Mouse (Mus musculus): Measurements from ENCODE around the gene Naa80. TPM values are rescaled to one million over a fixed set of nuclear protein-coding genes. Genes with fewer than 3 reads are reported as not detected.

Naa80 gene
- polyA plus RNA-seq, 1 experiment from 2014 or later: 16.2 TPM

GRCm38 (mm10) chr9:107607036-107607435, 28.3 kb downstream of the Naa80 start:
- Histone ChIP-seq H3K36me3 (ENCODE audit: control insufficient read depth, insufficient read depth) (no peaks in the 10 kb centered on the region), H3K9me3 (ENCODE audit: control insufficient read depth, low read length) (no peaks in the 10 kb centered on the region), H3K4me1 (replicated peaks; ENCODE audit: control insufficient read depth, insufficient read depth, low read length) (peaks cover 15% of the 10 kb centered on the region), H3K27ac (ENCODE audit: low read length) (no peak overlapping the region), H3K27me3 (replicated peaks; ENCODE audit: control insufficient read depth, insufficient read depth, low read length) (no peaks in the 10 kb centered on the region), H3K4me2 (ENCODE audit: low read length) (no peak overlapping the region), H3K9ac (replicated peaks; ENCODE audit: low read depth, low read length) (no peak overlapping the region; the same call in 1 of the 2 replicates), H3K4me3 (replicated peaks; ENCODE audit: low read length) (no peak overlapping the region)
- no peak for ATAC-seq
- 75% methylated on average over 2 of the region's 2 CpGs for WGBS

- ATAC-seq: no peak
- no peak overlapping the region for H3K4me3 ChIP-seq (replicated peaks; ENCODE audit: low read length)
- H3K4me1 ChIP-seq (replicated peaks; ENCODE audit: control insufficient read depth, insufficient read depth, low read length): peaks cover 15% of the 10 kb centered on the region
- H3K9me3 ChIP-seq (ENCODE audit: control insufficient read depth, low read length): no peaks in the 10 kb centered on the region
- WGBS: 64% methylated on average over 9 of the region's 9 CpGs
- H3K9ac ChIP-seq (replicated peaks; ENCODE audit: low read depth, low read length): no peak overlapping the region
- no peak overlapping the region for H3K4me2 ChIP-seq (ENCODE audit: low read length)
- H3K36me3 ChIP-seq (ENCODE audit: control insufficient read depth, insufficient read depth): no peaks in the 10 kb centered on the region
- no peaks in the 10 kb centered on the region for H3K27me3 ChIP-seq (replicated peaks; ENCODE audit: control insufficient read depth, insufficient read depth, low read length)
- H3K27ac ChIP-seq (ENCODE audit: low read length): no peak overlapping the region
These were observed 29.1 kb downstream of the Naa80 start for GRCm38 (mm10) chr9:107607653-107608245.

- H3K4me2 ChIP-seq (ENCODE audit: low read length): no peak within 1 kb of the TSS
- no peak within 1 kb of the TSS for H3K4me3 ChIP-seq (replicated peaks; ENCODE audit: low read length)
- H3K27me3 ChIP-seq (replicated peaks; ENCODE audit: control insufficient read depth, insufficient read depth, low read length): no peaks in the 10 kb centered on the region
- H3K9me3 ChIP-seq (ENCODE audit: control insufficient read depth, low read length): no peaks in the 10 kb centered on the region
- no peak for ATAC-seq
- no peak within 1 kb of the TSS for H3K9ac ChIP-seq (replicated peaks; ENCODE audit: low read depth, low read length)
- peaks cover 19% of the 10 kb centered on the region for H3K4me1 ChIP-seq (replicated peaks; ENCODE audit: control insufficient read depth, insufficient read depth, low read length)
- H3K27ac ChIP-seq (ENCODE audit: low read length): no peak within 1 kb of the TSS
- no peaks in the 10 kb centered on the region for H3K36me3 ChIP-seq (ENCODE audit: control insufficient read depth, insufficient read depth)
- 47% methylated on average over 11 of the region's 12 CpGs for WGBS
These were observed 30.2 kb downstream of the Naa80 start, which contains the start of gene Sema3b for GRCm38 (mm10) chr9:107608741-107609432. Sema3b (minus strand) TSS chr9:107609229.

- Histone ChIP-seq H3K9me3 (ENCODE audit: control insufficient read depth, low read length) (no peaks in the 10 kb centered on the region), H3K36me3 (ENCODE audit: control insufficient read depth, insufficient read depth) (no peaks in the 10 kb centered on the region), H3K27ac (ENCODE audit: low read length) (no peak overlapping the region), H3K4me3 (replicated peaks; ENCODE audit: low read length) (no peak overlapping the region), H3K9ac (replicated peaks; ENCODE audit: low read depth, low read length) (no peak overlapping the region), H3K4me1 (replicated peaks; ENCODE audit: control insufficient read depth, insufficient read depth, low read length) (peaks cover 18% of the 10 kb centered on the region), H3K27me3 (replicated peaks; ENCODE audit: control insufficient read depth, insufficient read depth, low read length) (no peaks in the 10 kb centered on the region), H3K4me2 (ENCODE audit: low read length) (no peak overlapping the region)
- WGBS: 63% methylated on average over 4 of the region's 4 CpGs
- no peak for ATAC-seq
These were observed 30.7 kb downstream of the Naa80 start for GRCm38 (mm10) chr9:107609433-107609830.

- H3K27ac ChIP-seq (ENCODE audit: low read length): peak overlapping the region; percentile 98
- no peaks in the 10 kb centered on the region for H3K9me3 ChIP-seq (ENCODE audit: control insufficient read depth, low read length)
- H3K4me1 ChIP-seq (replicated peaks; ENCODE audit: control insufficient read depth, insufficient read depth, low read length): peaks cover 13% of the 10 kb centered on the region
- peak overlapping the region; percentile 46 for H3K4me3 ChIP-seq (replicated peaks; ENCODE audit: low read length)
- H3K4me2 ChIP-seq (ENCODE audit: low read length): peak overlapping the region; percentile 85
- H3K36me3 ChIP-seq (ENCODE audit: control insufficient read depth, insufficient read depth): peaks cover 18% of the 10 kb centered on the region
- 57% methylated on average over 6 of the region's 6 CpGs for WGBS
- ATAC-seq: no peak
- H3K27me3 ChIP-seq (replicated peaks; ENCODE audit: control insufficient read depth, insufficient read depth, low read length): no peaks in the 10 kb centered on the region
- peak overlapping the region; percentile 90 for H3K9ac ChIP-seq (replicated peaks; ENCODE audit: low read depth, low read length)
These were observed 32.9 kb downstream of the Naa80 start for GRCm38 (mm10) chr9:107611456-107612190.

DNA sequence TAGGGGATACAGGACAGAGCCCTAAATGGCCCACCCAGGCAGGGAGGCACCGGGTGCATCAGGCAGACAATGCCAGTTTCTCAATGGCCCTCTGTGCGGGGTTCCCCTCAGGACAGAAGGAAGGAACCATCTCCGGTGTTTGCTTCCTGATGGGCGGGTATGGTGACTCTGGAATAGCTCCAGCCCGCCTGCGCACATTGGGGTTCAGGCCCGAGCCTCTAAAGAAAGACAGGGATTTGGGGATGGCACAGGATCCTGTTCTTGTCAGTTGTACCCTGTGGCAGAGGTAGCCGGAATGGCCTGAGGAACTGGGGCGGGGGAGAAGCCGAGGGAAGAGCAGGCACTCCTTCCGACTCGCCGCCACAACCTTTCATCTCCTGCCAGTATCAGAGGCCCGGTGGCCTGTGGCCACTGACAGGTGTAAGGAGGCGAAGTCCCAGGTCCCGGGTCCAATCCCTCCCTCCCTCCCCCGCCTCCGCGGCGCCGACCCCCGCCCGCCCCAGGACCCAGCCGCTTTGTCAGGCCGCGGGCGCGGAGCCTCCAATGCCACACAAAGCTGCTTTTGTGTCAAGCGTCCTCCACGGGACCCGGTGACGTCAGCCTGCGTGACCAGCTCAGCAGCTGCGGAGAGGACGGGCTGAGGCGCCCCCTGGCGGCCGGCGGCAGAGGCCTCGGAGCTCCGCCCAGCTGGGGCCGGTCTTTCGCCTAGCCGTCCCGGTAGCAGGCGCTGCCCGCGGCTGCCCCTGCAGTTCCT, 33.7 kb downstream of the Naa80 start:
- Histone ChIP-seq H3K4me1 (replicated peaks; ENCODE audit: control insufficient read depth, insufficient read depth, low read length) (peaks cover 13% of the 10 kb centered on the region), H3K4me2 (ENCODE audit: low read length) (peak overlapping the region; percentile 85), H3K9me3 (ENCODE audit: control insufficient read depth, low read length) (no peaks in the 10 kb centered on the region), H3K9ac (replicated peaks; ENCODE audit: low read depth, low read length) (peak overlapping the region; percentile 90), H3K27me3 (replicated peaks; ENCODE audit: control insufficient read depth, insufficient read depth, low read length) (no peaks in the 10 kb centered on the region), H3K36me3 (ENCODE audit: control insufficient read depth, insufficient read depth) (peaks cover 21% of the 10 kb centered on the region), H3K4me3 (replicated peaks; ENCODE audit: low read length) (peak overlapping the region; percentile 46), H3K27ac (ENCODE audit: low read length) (peak overlapping the region; percentile 98)
- WGBS: under 1% methylated on average over 48 of the region's 48 CpGs
- ATAC-seq: peak; percentile 95

GRCm38 (mm10) chr9:107612945-107613569, 34.4 kb downstream of the Naa80 start:
- Histone ChIP-seq H3K9ac (replicated peaks; ENCODE audit: low read depth, low read length) (peak overlapping the region; percentile 90), H3K27me3 (replicated peaks; ENCODE audit: control insufficient read depth, insufficient read depth, low read length) (no peaks in the 10 kb centered on the region), H3K36me3 (ENCODE audit: control insufficient read depth, insufficient read depth) (peaks cover 26% of the 10 kb centered on the region), H3K27ac (ENCODE audit: low read length) (peak overlapping the region; percentile 98), H3K4me1 (replicated peaks; ENCODE audit: control insufficient read depth, insufficient read depth, low read length) (peaks cover 13% of the 10 kb centered on the region), H3K4me3 (replicated peaks; ENCODE audit: low read length) (peak overlapping the region; percentile 46), H3K9me3 (ENCODE audit: control insufficient read depth, low read length) (no peaks in the 10 kb centered on the region), H3K4me2 (ENCODE audit: low read length) (peak overlapping the region; percentile 85)
- WGBS: 10% methylated on average over 12 of the region's 12 CpGs
- ATAC-seq: peak; percentile 32

- H3K4me3 ChIP-seq (replicated peaks; ENCODE audit: low read length): no peak overlapping the region
- H3K4me1 ChIP-seq (replicated peaks; ENCODE audit: control insufficient read depth, insufficient read depth, low read length): peaks cover 22% of the 10 kb centered on the region
- WGBS: 76% methylated on average over 4 of the region's 4 CpGs
- H3K27me3 ChIP-seq (replicated peaks; ENCODE audit: control insufficient read depth, insufficient read depth, low read length): no peaks in the 10 kb centered on the region
- H3K4me2 ChIP-seq (ENCODE audit: low read length): no peak overlapping the region
- peaks cover 33% of the 10 kb centered on the region for H3K36me3 ChIP-seq (ENCODE audit: control insufficient read depth, insufficient read depth)
- no peaks in the 10 kb centered on the region for H3K9me3 ChIP-seq (ENCODE audit: control insufficient read depth, low read length)
- no peak for ATAC-seq
- no peak overlapping the region for H3K9ac ChIP-seq (replicated peaks; ENCODE audit: low read depth, low read length)
- H3K27ac ChIP-seq (ENCODE audit: low read length): no peak overlapping the region
These were observed 36.3 kb downstream of the Naa80 start for GRCm38 (mm10) chr9:107615035-107615434.

Measured in forebrain, embryonic 16.5 days (tissue).